ENCODE assay signal across 26 mouse cellular contexts in genomic region chr8:89465211-89465753, GRCm38 (mm10).
DNase-seq lines count a peak whose midpoint lies in the region; ATAC-seq lines count a peak whose summit lies in the region.
"Had no signal": no experiment of that assay in that cellular context is flagged by ENCODE, and none has a peak within 500 bp of the region (broad histone marks: within the 10 kb centered on the region; RNA-seq: fewer than 3 reads in every experiment).

No protein-coding gene starts in this region.

- no peaks in the 10 kb centered on the region for H3K36me3 ChIP-seq in hindbrain, embryonic 13.5 days
- H3K36me3 ChIP-seq in hindbrain, embryonic 11.5 days (ENCODE audit: control insufficient read depth, insufficient read depth, low read length): no peaks in the 10 kb centered on the region
- H3K36me3 ChIP-seq in neural tube, embryonic 11.5 days (ENCODE audit: control insufficient read depth, insufficient read depth, low read length): no peaks in the 10 kb centered on the region
- no peaks in the 10 kb centered on the region for H3K36me3 ChIP-seq in neural tube, embryonic 15.5 days
- no peaks in the 10 kb centered on the region for H3K36me3 ChIP-seq in hindbrain, embryonic 14.5 days (replicated peaks; ENCODE audit: control insufficient read depth, insufficient read depth)
- H3K36me3 ChIP-seq: G1E; heart, embryonic 13.5 days; limb, embryonic 12.5 days; liver, embryonic 12.5 days had no signal

- WGBS in hindbrain, embryonic 13.5 days: 55% methylated on average over 13 of the region's 13 CpGs
- WGBS in hindbrain, embryonic 11.5 days: 81% methylated on average over 13 of the region's 13 CpGs
- WGBS in neural tube, embryonic 11.5 days: 87% methylated on average over 13 of the region's 13 CpGs
- WGBS in neural tube, embryonic 15.5 days: 59% methylated on average over 13 of the region's 13 CpGs
- WGBS in hindbrain, embryonic 14.5 days: 54% methylated on average over 13 of the region's 13 CpGs

- 0 out of 2 replicates have a peak overlapping the region, but pooled peaks have one; percentile 13 for H3K27ac ChIP-seq in hindbrain, embryonic 13.5 days
- H3K27ac ChIP-seq in hindbrain, embryonic 11.5 days (ENCODE audit: low read depth, low read length): no peak overlapping the region
- H3K27ac ChIP-seq in neural tube, embryonic 11.5 days (ENCODE audit: low read depth, low read length): no peak overlapping the region
- no peak overlapping the region for H3K27ac ChIP-seq in neural tube, embryonic 15.5 days (replicated peaks)
- no peak overlapping the region for H3K27ac ChIP-seq in hindbrain, embryonic 14.5 days
- H3K27ac ChIP-seq: heart, adult 2 months; heart, embryonic 13.5 days; kidney, postnatal 0 days; limb, embryonic 12.5 days; liver, embryonic 12.5 days; stomach, postnatal 0 days had no signal

- H3K4me1 ChIP-seq in hindbrain, embryonic 13.5 days (replicated peaks): peaks cover 10% of the 10 kb centered on the region
- no peaks in the 10 kb centered on the region for H3K4me1 ChIP-seq in hindbrain, embryonic 11.5 days (replicated peaks; ENCODE audit: control insufficient read depth, insufficient read depth, low read length)
- no peaks in the 10 kb centered on the region for H3K4me1 ChIP-seq in neural tube, embryonic 11.5 days (ENCODE audit: control insufficient read depth, insufficient read depth, low read length)
- H3K4me1 ChIP-seq in neural tube, embryonic 15.5 days: no peaks in the 10 kb centered on the region
- 0 out of 2 replicates have a peak, but pooled peaks cover 10% of the 10 kb centered on the region for H3K4me1 ChIP-seq in hindbrain, embryonic 14.5 days (replicated peaks; ENCODE audit: control insufficient read depth, insufficient read depth, low read length)
- H3K4me1 ChIP-seq: liver, embryonic 12.5 days had no signal

- peak; percentile 71 for ATAC-seq in hindbrain, embryonic 13.5 days (ENCODE audit: low FRiP score)
- no peak for ATAC-seq in hindbrain, embryonic 11.5 days (ENCODE audit: low FRiP score)
- ATAC-seq in neural tube, embryonic 11.5 days (ENCODE audit: insufficient read depth, low FRiP score, low TSS enrichment): no peak
- no peak for ATAC-seq in neural tube, embryonic 15.5 days (ENCODE audit: low FRiP score)
- peak; percentile 65; the same call in 1 of the 2 replicates for ATAC-seq in hindbrain, embryonic 14.5 days (ENCODE audit: low FRiP score)
- ATAC-seq: inflammation-experienced regulatory T-cells, adult 6 months; liver, embryonic 12.5 days; Patski had no signal

- no peak overlapping the region for H3K4me3 ChIP-seq in hindbrain, embryonic 13.5 days
- H3K4me3 ChIP-seq in hindbrain, embryonic 11.5 days (ENCODE audit: low read depth, low read length): no peak overlapping the region
- no peak overlapping the region for H3K4me3 ChIP-seq in neural tube, embryonic 11.5 days (ENCODE audit: low read depth, low read length)
- no peak overlapping the region for H3K4me3 ChIP-seq in neural tube, embryonic 15.5 days (replicated peaks)
- no peak overlapping the region for H3K4me3 ChIP-seq in hindbrain, embryonic 14.5 days (replicated peaks; ENCODE audit: low read length)
- H3K4me3 ChIP-seq: heart, adult 2 months; heart, embryonic 13.5 days; limb, embryonic 12.5 days; liver, embryonic 12.5 days had no signal

- 0 out of 2 replicates have a peak, but pooled peaks cover 3% of the 10 kb centered on the region for H3K27me3 ChIP-seq in hindbrain, embryonic 13.5 days
- no peaks in the 10 kb centered on the region for H3K27me3 ChIP-seq in hindbrain, embryonic 11.5 days (ENCODE audit: control insufficient read depth, insufficient read depth, low read length)
- no peaks in the 10 kb centered on the region for H3K27me3 ChIP-seq in neural tube, embryonic 11.5 days (ENCODE audit: control insufficient read depth, insufficient read depth, low read length)
- H3K27me3 ChIP-seq in neural tube, embryonic 15.5 days (replicated peaks): no peaks in the 10 kb centered on the region
- no peaks in the 10 kb centered on the region for H3K27me3 ChIP-seq in hindbrain, embryonic 14.5 days (ENCODE audit: control insufficient read depth, insufficient read depth, low read length)
- H3K27me3 ChIP-seq: CH12.LX; heart, embryonic 13.5 days; liver, embryonic 12.5 days had no signal

- no peak for DNase-seq in hindbrain, embryonic 11.5 days (ENCODE audit: low spot score)
- DNase-seq in neural tube, embryonic 11.5 days (ENCODE audit: low spot score): peak; percentile 20
- DNase-seq in hindbrain, embryonic 14.5 days (ENCODE audit: low spot score): peak; percentile 45
- peak; percentile 76 for DNase-seq in retina, postnatal 1 day
- no peak for DNase-seq in thymus, postnatal 10 days (ENCODE audit: low spot score in 2 of 2)
- no peak for DNase-seq in right cerebral cortex, postnatal 4 days
- DNase-seq: adrenal gland, postnatal 36 days; B cell, adult 2 months; cerebellum, adult 11-12 months; gastrocnemius, postnatal 36 days; heart, adult 2 months; kidney, adult 2 months; lung, adult 2 months; lung, postnatal 14 days; thymus, adult 2 months had no signal

- H3K9me3 ChIP-seq in hindbrain, embryonic 13.5 days: no peaks in the 10 kb centered on the region
- no peaks in the 10 kb centered on the region for H3K9me3 ChIP-seq in hindbrain, embryonic 11.5 days (ENCODE audit: control insufficient read depth, low read length)
- no peaks in the 10 kb centered on the region for H3K9me3 ChIP-seq in neural tube, embryonic 11.5 days (ENCODE audit: control insufficient read depth, low read length)
- no peaks in the 10 kb centered on the region for H3K9me3 ChIP-seq in neural tube, embryonic 15.5 days (replicated peaks)
- H3K9me3 ChIP-seq in hindbrain, embryonic 14.5 days (ENCODE audit: control insufficient read depth, low read length): no peaks in the 10 kb centered on the region
- H3K9me3 ChIP-seq: heart, embryonic 13.5 days; limb, embryonic 12.5 days; liver, embryonic 12.5 days had no signal

- H3K4me2 ChIP-seq in hindbrain, embryonic 13.5 days: no peak overlapping the region
- no peak overlapping the region for H3K4me2 ChIP-seq in hindbrain, embryonic 11.5 days (replicated peaks; ENCODE audit: low read depth, low read length)
- no peak overlapping the region for H3K4me2 ChIP-seq in neural tube, embryonic 11.5 days (ENCODE audit: low read depth)
- no peak overlapping the region for H3K4me2 ChIP-seq in neural tube, embryonic 15.5 days
- H3K4me2 ChIP-seq in hindbrain, embryonic 14.5 days (replicated peaks): no peak overlapping the region
- H3K4me2 ChIP-seq: heart, embryonic 13.5 days; limb, embryonic 12.5 days; liver, embryonic 12.5 days had no signal

- H3K9ac ChIP-seq in hindbrain, embryonic 13.5 days: no peak overlapping the region
- no peak overlapping the region for H3K9ac ChIP-seq in hindbrain, embryonic 11.5 days (ENCODE audit: low read depth, low read length)
- H3K9ac ChIP-seq in neural tube, embryonic 11.5 days (ENCODE audit: low read length): no peak overlapping the region
- no peak overlapping the region for H3K9ac ChIP-seq in neural tube, embryonic 15.5 days (replicated peaks)
- H3K9ac ChIP-seq in hindbrain, embryonic 14.5 days: no peak overlapping the region
- H3K9ac ChIP-seq: heart, embryonic 13.5 days; limb, embryonic 12.5 days; liver, embryonic 12.5 days had no signal

Comparison
In these comparisons a context has a peak if more than half of its experiments do, and no peak if none do; other contexts are left out.
1. ATAC-seq: peak in hindbrain, embryonic 13.5 days (single experiment) and hindbrain, embryonic 14.5 days (single experiment); none in hindbrain, embryonic 11.5 days (single experiment), neural tube, embryonic 11.5 days (single experiment) and neural tube, embryonic 15.5 days (single experiment).
2. DNase-seq: peak in neural tube, embryonic 11.5 days (single experiment), hindbrain, embryonic 14.5 days (single experiment) and retina, postnatal 1 day (single experiment); none in hindbrain, embryonic 11.5 days (single experiment), thymus, postnatal 10 days (0 of 2) and right cerebral cortex, postnatal 4 days (single experiment).